Mouse (Mus musculus): Measurements from ENCODE around the gene Ttll5. TPM values are rescaled to one million over a fixed set of nuclear protein-coding genes. Genes with fewer than 3 reads are reported as not detected.

Ttll5 gene
- polyA plus RNA-seq, 1 experiment from 2014 or later = 17.6 TPM

DNA sequence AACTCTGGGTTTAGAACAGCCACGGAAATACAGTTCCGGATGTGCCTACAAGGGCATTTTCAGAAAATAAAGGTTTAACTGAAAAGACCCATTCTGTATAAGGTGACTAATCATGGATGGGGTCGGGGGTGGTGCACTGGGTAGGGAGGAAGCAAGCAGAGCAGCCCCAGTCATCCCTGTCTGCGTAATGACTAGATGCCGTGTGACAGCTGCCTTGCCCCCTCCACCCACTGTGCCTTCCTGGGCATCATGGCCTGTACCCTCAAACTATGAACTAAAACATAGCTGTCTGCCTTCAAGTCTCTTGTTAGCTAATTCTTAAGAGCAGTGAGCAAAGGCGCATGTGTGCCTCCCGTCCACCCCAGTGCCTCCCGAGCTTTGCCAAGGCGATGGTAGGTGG is 281.6 kb downstream of the Ttll5 start:
- Histone ChIP-seq H3K36me3 (replicated peaks) (peaks cover 23% of the 10 kb centered on the region), H3K27me3 (ENCODE audit: poor library complexity, severe bottlenecking) (peaks cover 11% of the 10 kb centered on the region; the same call in 1 of the 2 replicates), H3K9me3 (no peaks in the 10 kb centered on the region), H3K4me1 (peaks cover 25% of the 10 kb centered on the region), H3K4me3 (no peak overlapping the region), H3K27ac (no peak overlapping the region)
- DNase-seq (ENCODE audit: extremely low spot score, low spot score) = no peak
- WGBS = 93% methylated on average over 9 of the region's 9 CpGs

DNA sequence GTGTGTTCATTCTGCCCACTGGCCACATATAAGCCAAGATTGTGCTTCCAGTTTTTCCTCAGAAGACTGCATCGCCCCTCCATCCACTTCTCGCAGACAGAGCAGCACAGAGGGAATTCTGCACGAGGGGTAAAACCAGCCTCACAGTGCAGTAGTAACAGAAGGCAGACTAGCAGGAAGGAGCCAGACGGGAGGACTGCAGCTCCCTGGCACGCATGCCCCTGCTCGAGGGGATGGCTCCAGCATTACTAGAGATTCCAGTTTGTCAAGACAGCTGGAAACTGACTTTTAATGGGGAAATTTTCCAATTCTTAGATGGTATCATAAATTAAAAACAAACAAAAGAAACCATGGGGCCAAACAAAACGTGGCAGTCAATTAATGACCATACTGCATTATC is 283.2 kb downstream of the Ttll5 start:
- peaks cover 21% of the 10 kb centered on the region for H3K36me3 ChIP-seq (replicated peaks)

GRCm38 (mm10) chr12:86109531-86109930 is 285.1 kb downstream of the Ttll5 start:
- DNase-seq (ENCODE audit: extremely low spot score, low spot score) = no peak
- Histone ChIP-seq H3K9me3 (no peaks in the 10 kb centered on the region), H3K4me1 (peaks cover 1% of the 10 kb centered on the region), H3K4me3 (no peak overlapping the region), H3K27me3 (ENCODE audit: poor library complexity, severe bottlenecking) (peaks cover 9% of the 10 kb centered on the region; the same call in 1 of the 2 replicates), H3K27ac (no peak overlapping the region), H3K36me3 (replicated peaks) (peaks cover 21% of the 10 kb centered on the region)
- 96% methylated on average over 4 of the region's 4 CpGs for WGBS

More for the DNA sequence above, 283.2 kb downstream of the Ttll5 start:
- H3K9me3 ChIP-seq = no peaks in the 10 kb centered on the region
- H3K4me3 ChIP-seq = no peak overlapping the region
- H3K4me1 ChIP-seq = peaks cover 20% of the 10 kb centered on the region
- H3K27ac ChIP-seq = no peak overlapping the region
- peaks cover 11% of the 10 kb centered on the region; the same call in 1 of the 2 replicates for H3K27me3 ChIP-seq (ENCODE audit: poor library complexity, severe bottlenecking)
- 89% methylated on average over 7 of the region's 7 CpGs for WGBS
- no peak for DNase-seq (ENCODE audit: extremely low spot score, low spot score)

GRCm38 (mm10) chr12:86110637-86111036 is 286.2 kb downstream of the Ttll5 start:
- Histone ChIP-seq H3K27me3 (ENCODE audit: poor library complexity, severe bottlenecking) (no peaks in the 10 kb centered on the region), H3K9me3 (no peaks in the 10 kb centered on the region), H3K4me1 (no peaks in the 10 kb centered on the region), H3K36me3 (replicated peaks) (peaks cover 14% of the 10 kb centered on the region), H3K27ac (no peak overlapping the region), H3K4me3 (no peak overlapping the region)
- 92% methylated on average over 2 of the region's 2 CpGs for WGBS
- no peak for DNase-seq (ENCODE audit: extremely low spot score, low spot score)

Other genes with a start within 250 kb of the Ttll5 start
- gene Jdp2, start 225.6 kb upstream of the Ttll5 start, polyA plus RNA-seq (2016; fragmentation: Nextera tagmentation; extraction: Ambion mirVana) = 0.12 and 0.15 TPM in 2 replicates
- gene Batf, start 138.0 kb upstream of the Ttll5 start, polyA plus RNA-seq (2016; fragmentation: Nextera tagmentation; extraction: Ambion mirVana) = 1.3 and 1.5 TPM in 2 replicates
- gene Flvcr2, start 78.1 kb upstream of the Ttll5 start, polyA plus RNA-seq (2016; fragmentation: Nextera tagmentation; extraction: Ambion mirVana) = 0.49 and 0.62 TPM in 2 replicates
- 119 and 120 TPM in 2 replicates for gene Erg28, start 109 bp upstream of the Ttll5 start, polyA plus RNA-seq (2016; fragmentation: Nextera tagmentation; extraction: Ambion mirVana)